Mouse (Mus musculus): ENCODE measurements around the gene Tor3a.

The Tor3a gene

DNA sequence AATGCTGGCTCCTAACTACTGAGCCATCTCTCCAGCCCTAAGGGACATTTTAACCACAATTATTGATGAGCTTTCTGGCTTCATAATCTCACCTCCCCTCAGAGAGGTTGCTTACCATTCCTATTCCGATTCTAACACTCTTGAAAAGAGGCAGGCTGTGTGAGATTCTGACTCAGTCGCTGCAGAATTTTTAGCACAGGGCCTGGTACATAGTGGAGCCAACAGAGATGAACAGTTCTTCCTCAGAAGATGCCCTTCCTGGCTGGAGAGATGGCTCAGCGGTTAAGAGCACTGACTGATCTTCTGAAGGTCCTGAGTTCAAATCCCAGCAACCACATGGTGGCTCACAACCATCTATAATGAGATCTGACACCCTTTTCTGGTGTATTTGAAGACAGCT is 2.2 kb downstream of the Tor3a start:
- WGBS = 51% methylated on average over 3 of the region's 3 CpGs

- WGBS = 81% methylated on average over 11 of the region's 11 CpGs
Measured at GRCm38 (mm10) chr1:156669208-156669983, 4.8 kb downstream of the Tor3a start.

- WGBS = 68% methylated on average over 5 of the region's 5 CpGs
Measured at GRCm38 (mm10) chr1:156668602-156669001, 5.6 kb downstream of the Tor3a start.

GRCm38 (mm10) chr1:156667141-156667926 is 6.8 kb downstream of the Tor3a start:
- 71% methylated on average over 23 of the region's 23 CpGs for WGBS

GRCm38 (mm10) chr1:156665777-156666176 is 8.4 kb downstream of the Tor3a start:
- 90% methylated on average over 8 of the region's 8 CpGs for WGBS

DNA sequence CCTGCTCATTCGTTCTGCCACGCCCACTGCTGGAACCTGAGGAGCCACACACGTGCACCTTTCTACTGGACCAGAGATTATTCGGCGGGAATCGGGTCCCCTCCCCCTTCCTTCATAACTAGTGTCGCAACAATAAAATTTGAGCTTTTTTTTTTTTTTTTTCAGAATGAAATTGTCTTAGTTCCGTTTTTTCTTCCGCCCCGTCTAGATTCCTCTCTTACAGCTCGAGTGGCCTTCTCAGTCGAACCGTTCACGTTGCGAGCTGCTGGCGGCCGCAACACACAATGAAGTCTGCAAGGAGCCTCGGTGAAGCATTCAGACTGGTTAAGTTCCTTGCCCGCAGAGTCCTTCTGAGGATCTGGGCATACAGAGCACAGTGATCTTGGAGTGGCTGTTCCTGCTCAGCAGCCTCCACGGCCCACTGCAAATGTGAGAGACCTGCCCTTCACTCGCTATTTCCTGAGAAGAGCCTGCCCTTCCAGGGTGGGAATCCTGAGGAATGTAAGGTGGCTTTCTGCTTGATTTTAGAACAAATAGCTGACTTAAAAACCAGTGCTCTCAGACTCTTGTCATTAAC is 13.4 kb downstream of the Tor3a start:
- 74% methylated on average over 21 of the region's 21 CpGs for WGBS

GRCm38 (mm10) chr1:156659906-156660659 is 14.1 kb downstream of the Tor3a start:
- WGBS = 73% methylated on average over 13 of the region's 13 CpGs

- 73% methylated on average over 5 of the region's 5 CpGs for WGBS
Measured at GRCm38 (mm10) chr1:156658676-156659075, 15.5 kb downstream of the Tor3a start.

GRCm38 (mm10) chr1:156657523-156657922 is 16.6 kb downstream of the Tor3a start:
- 84% methylated on average over 4 of the region's 4 CpGs for WGBS

- 64% methylated on average over 13 of the region's 13 CpGs for WGBS
Measured at GRCm38 (mm10) chr1:156654735-156655530, 19.2 kb downstream of the Tor3a start.

GRCm38 (mm10) chr1:156652189-156652822 is 21.9 kb downstream of the Tor3a start:
- 65% methylated on average over 6 of the region's 6 CpGs for WGBS

- 69% methylated on average over 9 of the region's 9 CpGs for WGBS
Measured at GRCm38 (mm10) chr1:156650631-156651030, 23.5 kb downstream of the Tor3a start.

GRCm38 (mm10) chr1:156648705-156649104 is 25.5 kb downstream of the Tor3a start:
- WGBS = 63% methylated on average over 2 of the region's 2 CpGs

- WGBS = 78% methylated on average over 4 of the region's 4 CpGs
Measured at GRCm38 (mm10) chr1:156645971-156646370, 28.2 kb downstream of the Tor3a start.

- 53% methylated on average over 13 of the region's 13 CpGs for WGBS
Measured at GRCm38 (mm10) chr1:156644780-156645523, 29.2 kb downstream of the Tor3a start.

GRCm38 (mm10) chr1:156644061-156644460 is 30.1 kb downstream of the Tor3a start:
- 63% methylated on average over 10 of the region's 10 CpGs for WGBS

DNA sequence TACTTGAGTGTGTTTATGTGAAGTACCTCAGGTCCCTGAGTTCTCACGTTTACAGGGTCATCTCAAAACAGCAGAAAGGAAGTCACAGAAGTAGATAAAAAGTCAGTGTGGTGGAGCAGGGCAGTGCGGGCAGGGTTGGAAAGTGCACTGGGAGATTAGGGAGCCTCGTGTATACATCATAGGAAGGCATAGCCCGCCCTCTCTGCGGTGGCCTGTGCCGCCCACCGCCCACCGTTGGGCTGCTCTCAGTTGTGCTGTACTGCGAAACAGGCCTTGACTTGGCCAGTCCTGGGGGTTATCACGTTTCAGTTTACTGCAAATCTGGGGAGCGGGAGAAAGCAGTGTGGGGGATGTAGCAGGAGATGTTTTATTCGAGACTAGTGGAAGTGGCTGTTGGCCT is 31.3 kb downstream of the Tor3a start:
- 75% methylated on average over 12 of the region's 12 CpGs for WGBS

- 93% methylated on average over 10 of the region's 10 CpGs for WGBS
Measured at GRCm38 (mm10) chr1:156641808-156642207, 32.3 kb downstream of the Tor3a start.

DNA sequence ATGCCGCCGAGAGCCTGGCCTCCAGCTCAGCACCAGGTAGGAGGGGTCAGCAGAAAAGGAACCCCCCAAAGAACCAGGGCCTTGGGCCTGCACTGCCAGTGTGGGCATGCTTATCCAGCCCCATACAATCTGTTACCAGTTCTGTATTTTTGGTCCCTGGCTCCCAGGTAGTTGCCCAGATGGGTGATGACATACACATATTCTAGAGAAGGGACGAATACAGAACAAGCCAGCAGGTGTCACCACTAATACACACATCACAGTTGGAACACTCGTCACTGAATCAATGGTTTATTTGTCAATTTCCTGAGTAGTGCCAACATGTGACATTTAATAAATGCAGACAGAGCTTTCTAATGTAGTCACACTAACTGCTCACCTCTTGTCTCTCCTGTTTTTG is 33.6 kb downstream of the Tor3a start:
- WGBS = 49% methylated on average over 4 of the region's 4 CpGs

- 70% methylated on average over 5 of the region's 5 CpGs for WGBS
Measured at GRCm38 (mm10) chr1:156639455-156639854, 34.7 kb downstream of the Tor3a start.

All from cerebral cortex, adult 2 months (tissue).